Mouse (Mus musculus): ENCODE results near the gene Pstpip1.
A peak's percentile ranks its signal among the peaks of the same experiment; 100 is the strongest.

Pstpip1 gene

DNA sequence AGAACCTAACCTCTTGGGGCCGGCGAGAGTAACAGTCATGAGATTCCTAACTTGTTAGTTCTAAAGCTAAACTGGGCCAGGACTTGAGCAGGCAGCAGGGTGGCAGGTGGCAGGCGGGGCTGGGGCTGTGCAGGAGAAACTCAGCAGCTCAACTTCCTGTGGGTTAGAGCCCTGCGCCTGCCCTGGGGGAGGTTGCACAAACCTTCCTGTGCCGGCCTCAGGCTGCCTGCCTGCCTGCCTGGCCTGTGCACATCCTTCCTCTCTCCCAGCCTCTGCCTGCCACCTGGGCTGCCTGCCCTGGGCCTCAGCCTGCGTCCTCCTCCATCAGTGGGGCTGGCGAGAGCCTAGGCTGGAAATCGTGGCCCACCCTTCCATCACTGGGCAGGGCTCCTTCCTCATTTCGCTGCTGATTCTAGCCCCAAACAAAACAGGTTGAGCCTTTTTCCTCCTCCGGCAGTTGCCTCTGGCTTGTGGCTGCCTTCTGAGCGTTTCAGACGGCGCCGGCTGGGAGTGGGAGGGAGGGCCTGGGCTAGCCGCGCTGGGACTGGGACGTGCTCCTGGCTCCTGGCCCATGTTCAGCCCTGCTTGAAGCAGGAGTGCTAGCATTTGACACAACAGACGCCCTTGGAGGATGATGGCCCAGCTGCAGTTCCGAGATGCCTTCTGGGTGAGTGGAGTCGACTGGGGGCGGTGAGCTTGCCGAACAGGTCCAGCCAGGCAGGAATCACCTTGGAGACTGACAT lies at the start of gene Pstpip1:
Gene Pstpip1 (plus strand): TSS at position 185 of the 743 bp plus-strand sequence.
- DNase-seq (ENCODE audit: low spot score) = peak; percentile 68

DNA sequence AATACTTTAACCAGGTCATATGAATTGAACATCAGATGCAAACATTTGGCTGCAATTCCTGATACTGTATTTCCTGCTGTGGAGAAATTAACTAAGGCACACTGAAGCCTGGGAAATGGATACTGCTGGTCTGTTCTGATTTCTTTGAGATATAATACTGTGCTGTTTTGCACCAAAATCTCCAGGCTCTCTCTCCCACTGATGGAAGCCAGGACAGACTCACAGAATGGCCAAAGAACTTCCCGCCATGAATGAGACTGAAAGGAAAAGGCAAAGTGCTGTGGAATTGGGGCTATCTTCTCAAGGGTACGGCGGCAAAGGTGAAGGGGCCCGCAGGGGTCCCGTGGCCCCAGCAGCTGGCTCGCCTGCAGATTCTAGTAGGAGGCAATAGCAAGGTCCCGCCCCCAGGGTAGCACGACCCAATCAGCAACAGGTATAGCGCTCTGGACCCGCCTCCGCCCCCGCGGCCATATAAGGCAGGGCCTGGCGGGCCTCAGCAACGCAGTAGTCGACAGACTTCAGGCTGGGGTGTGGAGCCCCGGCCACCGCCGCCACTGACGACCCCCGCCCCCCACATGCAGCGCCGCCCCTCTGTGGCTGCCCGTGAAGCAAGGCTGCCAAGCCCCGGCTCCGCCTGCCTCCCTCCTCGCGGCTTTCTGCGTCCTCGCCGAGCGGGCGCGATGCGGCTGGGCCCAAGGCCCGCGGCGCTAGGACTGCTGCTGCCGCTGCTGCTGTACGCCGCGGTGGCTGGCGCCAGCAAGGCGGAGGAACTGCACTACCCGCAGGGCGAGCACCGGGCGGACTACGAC lies 48.2 kb upstream of the Pstpip1 start, which contains the start of gene Rcn2:
Gene Rcn2 (plus strand): TSS at position 474 of the 809 bp plus-strand sequence.
- DNase-seq (ENCODE audit: low spot score) = peak; percentile 97

DNA sequence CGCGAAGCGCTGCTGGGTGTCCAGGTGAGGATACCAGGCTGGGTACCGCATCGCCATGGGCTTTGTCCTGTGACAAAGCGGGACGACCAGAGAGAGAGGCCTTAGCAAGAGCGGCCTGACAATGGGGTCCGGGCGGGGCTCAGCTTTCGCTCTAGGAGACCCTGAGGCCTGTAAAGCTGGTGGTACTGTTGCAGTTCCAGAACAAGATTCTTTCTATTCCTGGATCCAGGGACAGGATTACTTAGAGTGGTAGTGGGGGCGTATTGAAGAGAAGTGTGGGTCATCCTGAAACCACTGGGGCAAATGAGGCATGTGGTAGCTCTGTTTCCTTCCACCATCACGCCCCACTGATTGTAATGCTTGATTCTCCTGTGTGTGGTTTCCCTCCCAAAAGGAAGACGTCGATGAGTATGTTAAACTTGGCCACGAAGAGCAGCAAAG lies 47.6 kb upstream of the Pstpip1 start:
- DNase-seq (ENCODE audit: low spot score) = no peak

DNA sequence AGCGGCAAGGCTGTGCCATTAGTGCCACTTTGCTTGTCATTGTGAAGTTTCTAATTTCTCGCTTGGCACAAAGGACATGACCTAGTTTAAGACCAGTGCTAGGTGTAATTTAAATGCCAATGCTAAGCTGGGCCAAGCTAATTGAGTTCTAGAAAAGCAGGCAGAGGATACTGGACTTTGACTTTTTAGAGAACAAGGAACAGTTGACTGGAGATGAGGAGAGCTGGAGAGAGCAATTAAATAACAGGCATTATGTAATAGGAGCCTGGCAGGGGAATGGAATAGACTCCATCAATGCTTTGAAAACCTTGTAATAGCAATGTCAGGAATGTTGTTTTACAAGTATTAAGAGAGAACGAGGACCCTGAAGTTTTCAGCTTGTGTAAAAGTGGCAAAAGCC lies 36.0 kb upstream of the Pstpip1 start:
- DNase-seq (ENCODE audit: low spot score) = no peak

DNA sequence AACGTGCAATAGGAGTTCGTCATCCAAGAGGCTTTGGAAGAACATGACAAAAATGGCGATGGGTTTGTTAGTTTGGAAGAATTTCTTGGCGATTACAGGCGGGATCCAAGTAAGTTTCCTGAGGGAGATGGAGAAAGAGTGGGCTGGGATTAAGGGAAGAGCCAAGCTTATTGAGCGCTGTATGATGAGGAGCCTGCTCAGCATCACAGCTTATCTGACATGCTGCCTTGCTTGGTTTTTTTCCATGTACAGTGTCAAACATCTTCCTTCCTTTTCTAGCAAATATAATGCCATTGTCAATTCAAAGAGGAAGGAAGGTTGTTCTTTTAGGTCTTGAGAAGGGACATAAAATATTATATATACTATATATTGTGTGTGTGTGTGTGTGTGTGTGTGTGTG lies 33.6 kb upstream of the Pstpip1 start:
- no peak for DNase-seq (ENCODE audit: low spot score)

DNA sequence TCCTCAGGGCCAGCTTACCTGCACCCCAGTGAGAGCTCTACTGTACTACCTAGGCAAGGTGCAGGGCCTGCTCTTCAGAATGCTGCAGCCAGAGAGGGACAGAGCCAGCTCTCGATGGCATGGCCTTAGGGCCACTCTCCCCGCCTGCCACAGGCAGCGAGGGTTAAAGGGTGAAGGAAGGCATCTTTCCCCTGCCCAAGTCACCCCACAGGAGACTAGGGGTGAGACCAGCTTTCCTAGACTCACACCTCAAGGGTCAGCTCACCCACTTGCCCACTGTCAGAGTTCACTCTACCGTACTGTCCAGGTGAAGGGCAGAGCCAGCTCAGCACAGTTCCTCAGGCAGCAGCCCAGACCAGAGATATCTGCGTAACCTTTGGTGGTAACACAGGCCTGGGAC lies 27.4 kb upstream of the Pstpip1 start:
- no peak for DNase-seq (ENCODE audit: low spot score)

DNA sequence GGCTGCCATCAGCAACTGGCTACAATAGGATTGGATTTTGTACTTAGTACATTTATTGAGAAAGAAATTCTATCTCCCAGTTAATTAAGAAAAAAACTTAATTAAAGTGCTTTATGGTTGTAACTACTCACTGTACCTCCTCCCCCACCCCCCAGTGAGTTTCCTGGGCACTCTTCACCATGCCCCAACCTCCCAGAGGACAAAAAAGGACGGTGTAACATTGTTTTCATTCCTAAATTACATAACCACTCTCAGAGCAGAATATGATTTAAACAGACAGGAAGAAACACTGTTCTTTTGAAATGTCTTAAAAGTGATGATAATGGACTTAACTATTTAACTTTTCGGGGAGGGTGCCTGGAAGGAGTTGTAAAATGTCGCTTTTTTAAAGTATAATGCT lies 24.8 kb upstream of the Pstpip1 start:
- DNase-seq (ENCODE audit: low spot score) = no peak

DNA sequence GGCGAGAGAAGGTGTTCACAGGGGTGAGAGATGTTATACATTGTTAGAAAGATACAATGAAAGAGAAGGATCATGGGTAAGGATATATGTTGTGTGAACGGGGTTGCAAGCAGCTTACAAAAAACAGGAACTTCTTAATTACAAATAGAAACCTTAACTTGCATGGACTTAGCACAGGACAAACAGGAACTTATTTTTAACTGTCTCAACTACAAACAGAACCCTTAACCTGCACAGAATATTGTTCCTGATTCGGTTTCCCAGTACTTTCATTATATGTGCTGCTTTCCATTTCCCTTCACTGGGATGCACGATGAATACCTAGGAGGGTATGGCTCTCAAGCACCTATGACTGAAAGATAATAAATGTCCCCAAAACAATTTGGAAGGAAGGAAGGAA lies 21.8 kb upstream of the Pstpip1 start:
- DNase-seq (ENCODE audit: low spot score) = no peak

DNA sequence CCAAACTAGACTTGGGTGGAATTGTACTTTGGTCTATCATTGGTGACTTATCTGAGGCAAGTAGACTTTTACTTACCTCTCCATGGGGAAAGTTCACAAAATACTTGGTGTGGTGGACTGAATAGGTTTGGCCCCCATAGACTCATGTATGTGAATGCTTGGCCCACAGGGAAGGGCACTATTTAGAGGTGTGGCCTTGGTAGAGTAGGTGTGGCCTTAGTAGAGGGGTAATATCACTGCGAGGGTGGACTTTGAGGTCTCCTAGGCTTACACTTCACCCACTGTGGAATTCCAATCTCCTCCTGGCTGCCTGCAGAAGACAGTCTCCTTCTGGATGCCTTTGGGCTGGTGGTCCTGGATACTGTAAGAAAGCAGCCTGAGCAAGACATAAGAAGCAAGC lies 21.1 kb upstream of the Pstpip1 start:
- DNase-seq (ENCODE audit: low spot score) = no peak

DNA sequence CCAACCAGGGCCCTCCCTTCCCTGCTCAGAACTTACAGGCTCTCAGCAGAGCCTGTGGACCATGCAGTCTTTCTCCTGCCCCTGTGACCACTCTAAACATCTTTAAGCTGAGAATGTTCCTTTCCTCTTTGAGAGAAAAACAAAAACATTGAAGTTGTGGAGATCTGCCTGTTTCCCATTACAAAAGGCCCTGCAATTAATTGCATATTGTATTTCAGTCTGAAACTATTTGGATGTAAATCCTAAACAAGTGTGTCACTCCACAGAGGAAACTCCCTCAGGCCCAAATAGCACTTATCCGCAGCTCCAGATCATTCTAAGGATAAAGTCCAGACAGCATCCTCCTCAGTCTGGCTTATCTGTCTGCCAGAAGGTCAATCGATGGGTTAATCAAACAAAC lies 16.9 kb upstream of the Pstpip1 start:
- no peak for DNase-seq (ENCODE audit: low spot score)

DNA sequence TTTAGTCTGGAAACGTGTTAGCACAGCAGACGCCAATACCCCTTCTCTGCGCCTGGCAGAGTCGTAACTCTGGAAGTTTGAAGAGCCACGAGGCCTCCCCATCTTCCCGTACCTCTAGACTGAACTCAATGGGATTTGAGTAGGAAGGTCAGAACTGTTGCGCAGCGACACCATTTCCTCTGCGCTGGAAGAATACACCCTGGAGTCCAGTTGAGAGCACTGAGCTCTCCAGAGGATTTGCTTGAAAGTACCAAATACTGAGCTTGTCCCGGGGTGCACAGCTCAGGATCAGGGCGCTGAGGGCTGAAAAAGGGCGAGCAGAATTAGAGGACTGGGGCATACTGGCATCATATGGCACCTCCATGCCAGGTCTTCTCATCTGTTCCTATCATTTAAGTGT lies 14.9 kb upstream of the Pstpip1 start:
- DNase-seq (ENCODE audit: low spot score) = no peak

DNA sequence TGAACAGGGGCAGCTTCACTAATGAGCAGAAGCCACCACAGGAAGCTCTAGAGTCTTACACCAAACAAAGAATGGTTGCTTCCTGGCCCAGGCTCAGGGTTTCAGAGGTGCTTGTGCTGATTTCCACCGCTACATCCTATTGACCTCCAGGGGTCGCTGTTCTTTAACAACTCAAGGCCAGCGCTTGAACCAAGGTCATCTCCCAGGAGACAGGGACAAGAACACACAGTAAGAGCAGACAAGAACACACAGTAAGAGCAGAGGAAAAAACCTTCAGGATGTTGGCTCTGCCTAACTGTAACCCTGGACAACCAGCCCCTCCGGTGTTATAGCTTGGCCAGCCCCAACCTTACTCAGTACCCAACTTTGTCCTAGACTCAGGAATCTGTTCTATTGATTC lies 14.5 kb upstream of the Pstpip1 start:
- DNase-seq (ENCODE audit: low spot score) = peak; percentile 75

DNA sequence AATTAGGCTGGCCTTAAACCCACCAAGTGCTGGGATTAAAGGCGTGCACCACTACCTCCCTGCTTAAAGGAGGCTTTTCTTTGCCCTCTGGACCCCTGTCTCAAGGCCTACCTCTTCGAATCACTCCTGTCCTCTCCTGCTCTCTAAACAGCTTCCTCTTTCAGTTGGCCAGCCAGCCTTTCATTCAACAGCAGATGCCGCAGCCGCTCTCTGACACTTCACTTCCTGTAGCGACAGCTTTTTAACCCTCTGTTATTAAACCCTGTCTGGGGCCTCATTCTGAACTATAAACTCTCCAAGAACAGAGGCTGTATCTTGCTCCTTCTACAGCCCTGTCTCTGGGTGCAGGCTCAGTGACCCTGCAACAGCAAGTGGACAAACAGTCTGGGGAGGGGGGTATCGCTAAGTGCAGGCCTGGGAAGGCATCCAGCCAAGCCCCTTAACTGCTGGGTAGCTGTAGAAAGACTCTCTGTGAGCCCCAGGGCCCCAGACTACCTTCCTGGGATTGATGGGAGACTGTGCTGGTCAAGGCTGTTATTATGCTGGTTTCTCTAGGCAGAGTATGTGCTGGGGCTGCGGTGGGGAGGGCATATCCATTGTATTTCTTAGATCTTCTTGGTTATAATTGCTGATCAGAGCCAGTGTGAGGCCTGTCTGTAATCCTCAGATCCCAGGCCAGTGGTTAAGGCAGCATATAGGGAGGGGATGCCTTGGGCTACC lies 13.7 kb upstream of the Pstpip1 start:
- DNase-seq (ENCODE audit: low spot score) = no peak

DNA sequence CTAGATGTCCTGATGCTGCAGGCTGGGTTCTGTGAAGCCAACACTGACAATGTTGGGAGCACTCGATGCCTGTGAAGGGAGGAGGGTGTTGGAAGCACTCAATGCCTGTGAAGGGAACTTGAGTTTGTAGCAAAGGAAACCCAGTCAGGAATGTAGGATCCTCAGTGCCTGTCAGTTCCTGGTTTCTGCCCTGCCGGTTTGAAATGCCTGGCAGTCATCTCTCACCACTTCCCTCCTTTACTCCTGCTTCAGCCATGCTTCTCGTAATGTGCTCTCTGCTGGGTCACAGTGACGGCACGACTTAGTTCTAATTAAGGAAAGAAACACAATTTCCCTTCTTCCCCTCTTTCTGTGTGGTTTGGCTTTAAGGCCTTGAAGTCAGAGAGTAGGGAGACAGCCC lies 10.2 kb upstream of the Pstpip1 start:
- no peak for DNase-seq (ENCODE audit: low spot score)

DNA sequence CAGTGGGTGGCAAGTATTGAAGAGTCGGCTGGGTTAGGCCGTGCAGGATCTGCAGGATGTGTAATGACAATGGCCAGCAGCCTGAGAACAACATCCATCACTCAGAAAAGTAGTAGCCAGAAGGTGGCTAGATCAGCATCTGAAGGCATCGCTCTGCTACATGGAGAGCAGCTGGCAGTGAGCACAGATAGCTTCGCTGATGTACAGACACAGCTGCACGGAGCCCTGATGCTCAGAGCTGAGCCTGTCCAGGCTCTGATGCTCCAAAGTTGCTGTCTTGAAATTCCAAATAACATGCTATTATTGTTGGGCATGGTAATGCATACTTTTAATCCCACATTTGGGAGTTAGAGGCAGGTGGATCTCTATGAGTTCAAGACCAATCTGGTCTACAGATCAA lies 3.2 kb upstream of the Pstpip1 start:
- no peak for DNase-seq (ENCODE audit: low spot score)

DNA sequence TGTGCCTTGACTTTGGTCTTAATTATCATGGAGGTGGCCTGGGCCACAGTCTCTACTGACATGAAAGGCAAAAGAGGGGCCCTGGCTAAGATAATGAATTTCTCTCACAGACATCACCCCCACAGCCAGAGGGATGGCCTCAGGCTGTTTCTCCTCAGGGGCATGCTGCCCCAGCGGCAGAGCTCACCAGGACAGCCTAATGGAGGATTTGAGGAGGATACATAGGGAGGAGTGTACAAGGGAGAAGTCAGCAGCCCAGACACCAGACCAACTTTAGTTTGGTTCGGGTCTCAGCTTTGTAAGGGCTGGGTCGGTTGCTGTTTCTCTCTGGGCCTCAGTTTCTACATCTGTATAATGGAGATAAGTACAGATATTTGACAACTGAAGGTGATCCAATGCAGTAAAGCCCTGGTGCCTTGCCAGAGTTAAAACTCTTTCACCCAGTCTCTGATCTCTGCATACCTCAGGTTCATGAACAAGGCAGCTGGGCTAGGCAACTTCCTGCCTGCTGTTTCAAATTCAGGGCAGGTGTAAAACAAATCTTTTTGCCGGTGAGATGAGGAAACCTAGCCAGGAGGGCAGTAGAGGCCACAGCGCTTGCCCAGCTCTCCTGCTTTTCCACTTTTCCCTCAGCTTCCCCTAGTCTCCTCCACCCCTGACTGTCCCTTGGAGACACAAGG lies 924 bp downstream of the Pstpip1 start:
- no peak for DNase-seq (ENCODE audit: low spot score)

DNA sequence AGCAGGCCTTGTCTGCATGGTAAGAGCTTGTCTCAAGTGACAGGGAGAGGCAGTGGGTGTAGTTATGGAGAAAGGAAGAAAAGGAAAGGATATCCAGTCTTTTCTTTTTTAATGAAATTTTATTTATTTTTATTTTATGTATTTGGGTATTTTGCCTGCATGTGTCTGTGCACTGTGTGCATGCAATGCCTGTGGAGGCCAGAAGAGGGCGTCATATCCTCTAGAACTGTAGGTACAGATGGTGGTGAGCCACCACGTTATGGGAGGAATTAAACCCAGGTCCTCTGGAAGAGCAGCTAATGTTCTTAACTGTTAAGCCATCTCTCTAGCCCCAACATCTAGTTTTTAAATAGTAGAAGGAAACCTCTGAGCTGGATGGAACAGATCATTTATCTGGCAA lies 2.3 kb downstream of the Pstpip1 start:
- no peak for DNase-seq (ENCODE audit: low spot score)

DNA sequence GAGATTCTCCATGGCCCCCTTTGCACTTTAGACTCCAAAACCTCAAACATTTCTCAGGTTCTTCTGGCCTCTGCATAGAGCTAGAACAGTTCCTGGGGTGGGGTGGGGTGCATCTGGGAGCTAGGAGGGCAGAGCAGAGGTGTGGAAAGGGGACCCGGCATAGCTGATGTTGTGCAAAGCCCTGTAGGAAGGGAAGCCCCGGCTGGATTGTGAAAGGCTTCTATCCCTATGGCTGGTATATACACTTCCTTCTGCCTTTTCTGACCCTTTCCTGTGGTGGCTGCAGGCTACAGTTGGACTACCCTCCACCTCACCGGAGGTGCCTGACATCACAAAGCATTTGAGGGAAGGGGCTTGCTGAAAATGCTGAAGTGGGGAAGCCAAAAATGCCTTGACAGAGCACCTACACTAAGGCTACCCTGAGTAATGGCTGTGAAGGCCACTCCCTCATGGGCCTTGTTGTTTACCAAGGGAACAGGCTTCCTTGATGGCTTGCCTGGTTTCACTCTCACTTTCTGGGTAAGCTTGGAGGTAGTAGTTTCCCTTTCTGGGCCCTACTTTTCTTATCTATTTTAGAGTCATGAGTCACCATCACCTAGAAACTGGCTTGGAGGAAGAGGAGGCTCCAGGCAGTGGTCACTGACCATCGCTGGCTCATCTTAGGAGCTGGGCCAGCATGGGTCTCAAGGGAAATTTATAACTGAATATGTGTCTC lies 8.0 kb downstream of the Pstpip1 start:
- DNase-seq (ENCODE audit: low spot score) = no peak

DNA sequence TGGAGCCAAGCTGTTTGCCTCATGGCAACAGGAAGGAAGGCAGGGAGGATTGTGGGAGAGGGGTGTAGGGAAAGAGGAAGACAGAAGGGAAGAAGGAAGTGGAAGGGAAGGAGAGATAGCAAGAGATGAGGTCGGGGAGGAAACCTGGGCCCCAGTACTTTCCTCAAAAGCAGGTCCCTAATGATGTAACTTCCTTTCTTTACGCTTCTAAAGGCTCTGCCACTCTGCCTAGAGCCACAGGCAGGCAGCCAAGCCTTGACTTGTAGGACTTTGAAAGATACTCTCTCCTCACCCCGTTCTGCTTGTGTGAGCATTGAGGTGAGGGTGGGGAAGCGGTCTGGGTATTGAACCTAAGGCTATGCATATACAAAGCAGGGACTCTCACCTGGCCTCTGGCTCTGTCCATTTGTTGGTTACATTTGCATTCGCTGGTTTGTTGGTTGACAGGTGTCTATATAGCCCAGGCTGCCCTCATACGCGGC lies 10.3 kb downstream of the Pstpip1 start:
- no peak for DNase-seq (ENCODE audit: low spot score)

DNA sequence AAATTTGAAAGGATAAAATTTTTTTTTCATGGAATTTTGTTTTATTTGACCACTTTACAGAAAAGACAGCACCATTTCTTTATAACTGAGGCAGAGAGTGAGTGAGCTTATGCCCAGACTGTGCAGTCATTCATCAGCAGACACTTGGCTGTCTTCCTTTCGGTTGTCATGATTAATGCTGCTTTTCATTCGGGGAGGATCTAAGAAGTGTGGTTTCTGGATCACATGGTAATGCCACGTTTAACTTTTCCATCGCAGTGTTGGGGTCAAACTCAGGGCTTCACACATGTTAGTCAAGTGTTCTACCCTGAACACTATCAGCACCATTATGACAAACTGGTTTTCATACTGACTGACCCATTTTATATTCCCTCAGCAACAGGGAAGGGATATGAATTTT lies 11.3 kb downstream of the Pstpip1 start:
- DNase-seq (ENCODE audit: low spot score) = no peak

DNA sequence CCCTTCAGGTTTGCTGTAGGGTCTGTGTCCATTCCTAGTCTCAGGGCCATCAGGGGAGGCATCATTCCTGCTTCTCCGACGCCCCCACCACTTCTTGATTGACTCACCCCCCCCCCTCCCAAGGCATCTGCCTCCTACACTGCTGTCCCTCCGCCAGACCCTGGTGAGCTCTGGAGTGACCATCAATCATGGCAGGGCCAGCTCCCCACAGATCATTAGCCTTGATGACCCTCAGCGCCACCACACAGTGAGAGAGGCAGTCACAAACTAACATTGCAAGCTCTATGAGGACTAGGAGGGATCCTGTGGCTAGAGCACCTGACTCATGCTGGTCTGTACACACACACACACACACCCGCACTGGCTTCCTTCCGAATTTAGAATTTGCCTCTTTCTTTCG lies 15.2 kb downstream of the Pstpip1 start:
- DNase-seq (ENCODE audit: low spot score) = no peak
